Mouse (Mus musculus) cortical plate, adult 2 months (tissue): ENCODE measurements around the gene Tmem178b.

Experiments
- CTCF ChIP-seq: fragments of 200-500 bp; IDR thresholded peaks from 2 replicates; pipeline ENCODE4 v1.5.1; 2011; ENCODE audit warnings: mild to moderate bottlenecking, control low read depth, low read length; ENCODE audit not compliant: insufficient read depth; ENCODE audit errors: extremely low read depth
- POLR2A ChIP-seq: fragments of 200-500 bp; IDR thresholded peaks from 2 replicates; pipeline ENCODE4 v1.6.1; 2011; ENCODE audit warnings: mild to moderate bottlenecking, low read length, control low read depth; ENCODE audit not compliant: insufficient read depth; ENCODE audit errors: extremely low read depth

DNA sequence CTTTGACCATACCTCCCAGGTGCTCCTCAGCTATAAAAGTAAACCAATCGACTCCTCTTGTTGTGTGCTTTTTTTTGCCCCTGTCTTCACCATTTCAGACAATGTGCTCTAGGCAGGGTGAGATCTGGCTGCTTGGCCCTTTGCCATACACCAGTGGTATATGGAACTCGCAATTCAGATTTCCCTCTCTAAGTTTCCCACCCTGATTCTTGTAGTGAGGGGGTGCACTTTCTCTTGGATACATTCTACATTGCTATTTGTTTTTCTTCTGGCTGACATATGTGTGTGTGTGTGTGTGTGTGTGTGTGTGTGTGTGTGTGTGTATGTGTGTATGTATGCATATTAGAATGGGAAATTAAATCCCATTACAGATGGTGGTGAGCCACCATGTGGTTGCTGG, 191.3 kb downstream of the Tmem178b start:
- TF ChIP-seq CTCF (no peak), POLR2A (no peak)
